Mouse (Mus musculus) ES-E14 (cell line): Measurements from ENCODE around the gene Wsb1. TPM values are rescaled to one million over a fixed set of nuclear protein-coding genes. Genes with fewer than 3 reads are reported as not detected.
"Not testable (repeated sequence)": the region's sequence is repeated elsewhere in the genome, so short reads cannot be mapped to it uniquely, and the experiment has no call there.

Source experiments
- DNase-seq: peaks from one replicate; pipeline ENCODE4 v3.0.0-alpha.2; 2013; ENCODE audit warnings: low read depth, low spot score
- H3K27ac ChIP-seq: 2 replicates; pipeline ENCODE4 v1.5.1; 2012; ENCODE audit warnings: low read depth, mild to moderate bottlenecking, low read length, moderate library complexity, mixed read lengths; ENCODE audit not compliant: poor library complexity, insufficient read depth, severe bottlenecking
- H3K36me3 ChIP-seq: 2 replicates; pipeline ENCODE4 v1.6.1; 2012; ENCODE audit warnings: mild to moderate bottlenecking, low read length, moderate library complexity, mixed read lengths; ENCODE audit not compliant: control insufficient read depth, poor library complexity, insufficient read depth, severe bottlenecking
- H3K4me1 ChIP-seq, 2 experiments: fragments of 150-350 bp in 1 of 2; sonication (generic) in 1 of 2; 2 replicates each; pipeline ENCODE4 v1.6.1; 2012; ENCODE audit warnings: low read length in 2 of 2, mild to moderate bottlenecking in 1 of 2, mixed read lengths in 1 of 2; ENCODE audit not compliant: control insufficient read depth in 2 of 2, insufficient read depth in 2 of 2, poor library complexity in 1 of 2
- H3K4me3 ChIP-seq, 2 experiments: fragments of 150-350 bp in 1 of 2; sonication (generic) in 1 of 2; 2 replicates each; pipeline ENCODE4 v1.5.1; 2012; ENCODE audit warnings: low read length in 2 of 2, low read depth in 1 of 2, mild to moderate bottlenecking in 1 of 2, mixed read lengths in 1 of 2; ENCODE audit not compliant: insufficient read depth in 1 of 2, poor library complexity in 1 of 2, severe bottlenecking in 1 of 2
- H3K9ac ChIP-seq: 2 replicates; pipeline ENCODE4 v1.6.1; 2012; ENCODE audit warnings: low read depth, mild to moderate bottlenecking, low read length, mixed read lengths; ENCODE audit not compliant: poor library complexity, insufficient read depth, severe bottlenecking
- H3K9me3 ChIP-seq: fragments of 150-350 bp; sonication (generic); 2 replicates; pipeline ENCODE4 v1.6.1; 2012; ENCODE audit warnings: low read depth, mild to moderate bottlenecking, low read length; ENCODE audit not compliant: control insufficient read depth, insufficient read depth
- CHD2 ChIP-seq: IDR thresholded peaks from 2 replicates; pipeline ENCODE4 v1.6.1; 2014; ENCODE audit warnings: mild to moderate bottlenecking, low read depth, low read length, inconsistent platforms
- HCFC1 ChIP-seq: IDR thresholded peaks from 2 replicates; pipeline ENCODE4 v1.6.1; 2012; ENCODE audit warnings: low read length, inconsistent platforms, borderline replicate concordance; ENCODE audit not compliant: insufficient read depth
- MAFK ChIP-seq: IDR thresholded peaks from 2 replicates; pipeline ENCODE4 v1.6.1; 2014; ENCODE audit warnings: mild to moderate bottlenecking, low read depth, low read length, inconsistent platforms; ENCODE audit not compliant: insufficient read depth
- ZC3H11A ChIP-seq: IDR thresholded peaks from 2 replicates; pipeline ENCODE4 v1.6.1; 2012; ENCODE audit warnings: low read depth, mild to moderate bottlenecking, inconsistent platforms, low read length, borderline replicate concordance
- ZNF384 ChIP-seq: IDR thresholded peaks from 2 replicates; pipeline ENCODE4 v1.6.1; 2012; ENCODE audit warnings: low read depth, low read length, inconsistent platforms
- in situ Hi-C, 2 experiments: fragments of 600-800 bp; cut with MboI; formaldehyde crosslinking; loops; one replicate each; pipeline ENCODE4 v1.15.1; 2025; ENCODE audit warnings: low sequenced_read_pairs in 2 of 2, inconsistent platforms in 1 of 2; ENCODE audit not compliant: unreplicated experiment in 2 of 2
- total RNA-seq: library from RNA; depleted of rRNA; stranded (reverse); fragments of 300-350 nt; gene quantifications from 2 replicates; pipeline ENCODE4 v1.2.3, GENCODE M21; 2012

Wsb1 gene
- total RNA-seq, 1 experiment, result 75.5 TPM

DNA sequence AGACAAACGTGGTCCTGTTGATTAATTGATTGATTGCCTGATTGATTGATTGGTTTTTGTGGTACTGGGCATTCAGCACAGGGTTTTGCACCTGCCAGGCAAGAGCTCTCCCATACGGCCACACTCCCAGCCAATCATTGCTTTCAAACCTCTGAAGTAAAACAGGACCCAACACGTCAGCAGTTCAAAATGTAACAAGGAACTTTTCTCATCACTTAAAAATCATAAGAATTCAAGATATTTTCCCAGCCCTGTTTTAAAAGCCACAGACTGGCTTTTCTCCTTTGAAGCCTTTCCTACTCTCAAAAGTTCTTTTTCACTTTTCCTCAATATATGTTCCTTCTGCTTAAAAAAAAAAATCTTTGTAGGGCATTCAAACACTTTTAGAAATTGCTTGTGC is 9.9 kb upstream of the Wsb1 start:
- no peaks in the 10 kb centered on the region for H3K9me3 ChIP-seq
- TF ChIP-seq HCFC1 (no peak), ZC3H11A (no peak), CHD2 (no peak), MAFK (no peak), ZNF384 (no peak)
- no peak overlapping the region for H3K4me3 ChIP-seq
- no peak overlapping the region for H3K27ac ChIP-seq
- no peaks in the 10 kb centered on the region for H3K4me1 ChIP-seq
- DNase-seq, result no peak
- in situ Hi-C loops, result no loop called here
- H3K36me3 ChIP-seq, result no peaks in the 10 kb centered on the region
- no peak overlapping the region for H3K9ac ChIP-seq

DNA sequence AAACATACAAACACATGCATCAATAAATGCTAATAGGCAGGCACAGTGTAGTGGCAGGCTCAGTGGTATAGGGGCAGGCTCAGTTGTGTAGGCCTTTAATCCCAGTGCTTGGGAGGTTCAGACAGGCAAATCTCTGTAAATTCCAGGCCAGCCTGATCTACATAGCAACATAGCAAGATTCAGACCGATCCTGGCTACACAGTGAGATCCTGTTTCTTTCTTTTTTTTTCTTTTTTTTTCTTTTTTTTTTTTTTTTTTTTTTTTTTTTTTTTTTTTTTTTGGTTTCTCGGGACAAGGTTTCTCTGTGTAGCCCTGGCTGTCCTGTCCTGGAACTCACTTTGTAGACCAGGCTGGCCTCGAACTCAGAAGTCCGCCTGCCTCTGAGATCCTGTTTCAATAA is 5.7 kb upstream of the Wsb1 start:
- H3K4me3 ChIP-seq, in situ Hi-C loops, H3K9ac ChIP-seq, H3K4me1 ChIP-seq, H3K27ac ChIP-seq, H3K9me3 ChIP-seq, DNase-seq, H3K36me3 ChIP-seq: not testable (repeated sequence)
- TF ChIP-seq ZNF384, result peak; percentile 79

DNA sequence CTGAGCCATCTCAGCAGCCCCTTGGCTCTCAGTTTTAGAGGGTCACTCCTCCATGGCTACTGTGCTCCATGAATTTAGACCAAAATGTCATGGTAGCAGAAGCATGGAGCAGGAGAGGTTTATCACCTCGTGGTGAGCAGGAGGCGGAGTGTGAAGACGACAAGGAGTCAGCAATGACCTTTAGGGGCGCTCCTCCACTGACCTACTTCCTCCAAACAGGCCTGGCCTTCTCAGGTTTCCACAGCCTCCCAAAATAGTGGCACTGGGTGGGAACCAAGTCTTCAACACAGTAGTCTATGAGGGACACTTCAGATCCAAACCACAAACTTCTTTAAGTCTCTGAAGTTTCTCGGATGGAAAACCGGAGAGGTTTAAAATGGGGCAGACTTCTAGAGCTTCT is 4.3 kb upstream of the Wsb1 start:
- H3K27ac ChIP-seq, result no peak overlapping the region
- no peak overlapping the region for H3K9ac ChIP-seq
- in situ Hi-C loops, result no loop called here

DNA sequence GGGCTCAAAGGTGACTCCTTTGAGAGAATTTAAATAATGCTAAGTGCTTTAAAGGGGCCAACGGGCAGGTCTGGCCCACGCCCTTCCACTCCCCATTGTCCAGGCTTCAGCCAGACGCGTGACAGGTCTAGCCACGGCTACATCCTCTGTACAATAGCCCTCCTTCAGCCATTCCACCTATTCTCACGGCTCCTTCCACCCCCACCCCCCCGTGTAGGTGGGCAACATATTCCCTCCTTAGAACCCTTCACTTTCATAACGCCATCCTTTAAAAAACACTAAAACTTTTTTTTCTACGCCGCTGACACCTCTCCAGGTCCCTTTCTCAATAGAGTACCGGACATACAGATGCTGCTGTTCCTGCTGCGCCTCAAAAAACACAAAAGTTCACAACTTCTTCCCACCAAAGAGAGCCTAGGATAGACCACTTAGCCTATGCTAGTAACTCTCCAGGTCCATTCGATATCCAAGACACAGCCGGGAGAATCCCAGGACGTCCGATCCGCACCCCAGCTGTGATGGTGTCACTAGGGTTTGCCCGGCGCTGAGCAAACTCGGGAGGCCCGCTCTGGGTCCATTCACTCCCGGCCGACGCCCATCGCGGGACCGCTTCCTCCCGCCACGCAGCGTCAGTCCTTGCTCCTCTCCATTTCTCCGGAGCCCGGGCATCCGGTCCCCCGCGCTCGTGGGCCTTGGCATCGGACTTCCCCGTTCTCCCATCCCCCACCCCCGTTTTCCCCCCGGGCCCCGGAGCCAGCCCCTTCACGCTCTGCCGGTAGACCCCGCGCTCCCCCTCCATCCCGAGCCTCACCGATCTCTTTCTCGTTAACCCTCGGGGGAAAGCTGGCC is 705 bp downstream of the Wsb1 start:
- peaks cover 0 to 2% of the 10 kb centered on the region in 2 experiments; a peak in 1 of 4 replicates for H3K4me1 ChIP-seq
- H3K36me3 ChIP-seq, result peaks cover 4% of the 10 kb centered on the region; the same call in 1 of the 2 replicates
- in situ Hi-C loops, result no loop called here
- H3K9me3 ChIP-seq, result no peaks in the 10 kb centered on the region
- TF ChIP-seq MAFK (no peak), ZNF384 (no peak), CHD2 (no peak), HCFC1 (no peak), ZC3H11A (no peak)
- peak overlapping the region; percentile 87 to 89 for H3K4me3 ChIP-seq
- DNase-seq, result no peak
- peak overlapping the region; percentile 49; the same call in 1 of the 2 replicates for H3K27ac ChIP-seq
- peak overlapping the region; percentile 89 for H3K9ac ChIP-seq

More for the DNA sequence above, 4.3 kb upstream of the Wsb1 start:
- no peak overlapping the region for H3K4me3 ChIP-seq
- TF ChIP-seq CHD2, result no peak
- TF ChIP-seq HCFC1, result no peak
- no peak for TF ChIP-seq ZNF384
- no peak for TF ChIP-seq MAFK
- TF ChIP-seq ZC3H11A, result no peak
- no peaks in the 10 kb centered on the region for H3K36me3 ChIP-seq
- DNase-seq, result no peak
- H3K4me1 ChIP-seq, result no peaks in the 10 kb centered on the region
- no peaks in the 10 kb centered on the region for H3K9me3 ChIP-seq
